Mouse (Mus musculus) CH12.LX (cell line): ENCODE results near the gene March6.

Experiments
- CHD2 ChIP-seq: IDR thresholded peaks from 2 replicates; pipeline ENCODE4 v1.6.1; 2011; ENCODE audit warnings: low read length, improper control_type of control experiment
- CTCF ChIP-seq, 2 experiments: IDR thresholded peaks in 1 of 2; conservative IDR thresholded peaks in 1 of 2; 2 replicates each; pipeline ENCODE4 v1.5.1; 2011 to 2012; ENCODE audit warnings: low read depth in 2 of 2, low read length in 2 of 2, improper control_type of control experiment in 1 of 2, inconsistent platforms in 1 of 2, mild to moderate bottlenecking in 1 of 2, moderate library complexity in 1 of 2
- ELF1 ChIP-seq: IDR thresholded peaks from 2 replicates; pipeline ENCODE4 v1.6.1; 2014; ENCODE audit warnings: low read depth, mild to moderate bottlenecking, inconsistent platforms, low read length, improper control_type of control experiment
- MAX ChIP-seq: IDR thresholded peaks from 2 replicates; pipeline ENCODE4 v1.6.1; 2011; ENCODE audit warnings: low read length, improper control_type of control experiment
- POLR2A ChIP-seq: IDR thresholded peaks from 2 replicates; pipeline ENCODE4 v1.6.1; 2011; ENCODE audit warnings: low read depth, mild to moderate bottlenecking, improper control_type of control experiment, low read length
- SIN3A ChIP-seq: IDR thresholded peaks from 2 replicates; pipeline ENCODE4 v1.6.1; 2012; ENCODE audit warnings: low read length, improper control_type of control experiment, inconsistent platforms
- TBP ChIP-seq: conservative IDR thresholded peaks from 2 replicates; pipeline ENCODE4 v1.6.1; 2011; ENCODE audit warnings: low read depth, low read length, improper control_type of control experiment

- TF ChIP-seq CTCF (conservative IDR thresholded peaks at IDR 0.05 in 1 of 2, IDR thresholded peaks at IDR 0.05 in 1 of 2; ENCODE audit: low read depth in 2 of 2, low read length in 2 of 2) = no peak
- no peak for TF ChIP-seq ELF1
- no peak for TF ChIP-seq POLR2A
- TF ChIP-seq TBP = no peak
- no peak for TF ChIP-seq MAX
- no peak for TF ChIP-seq CHD2
- no peak for TF ChIP-seq SIN3A
Observed at GRCm38 (mm10) chr15:31547421-31547820, 16.6 kb upstream of the March6 start.
